Mouse (Mus musculus): ENCODE measurements around the gene Tnfrsf13c. TPM values are rescaled to one million over a fixed set of nuclear protein-coding genes. Genes with fewer than 3 reads are reported as not detected.

Gene Tnfrsf13c
- total RNA-seq, 2 experiments from 2014 or later: not detected

- no peak for DNase-seq (ENCODE audit: low spot score)
These were observed 39.5 kb downstream of the Tnfrsf13c start for GRCm38 (mm10) chr15:82184656-82185055.

- no peak for DNase-seq (ENCODE audit: low spot score)
These were observed 40.0 kb downstream of the Tnfrsf13c start for GRCm38 (mm10) chr15:82184183-82184582.

- DNase-seq (ENCODE audit: low spot score): no peak
These were observed 40.6 kb downstream of the Tnfrsf13c start for GRCm38 (mm10) chr15:82183596-82183995.

- no peak for DNase-seq (ENCODE audit: low spot score)
These were observed 41.9 kb downstream of the Tnfrsf13c start for GRCm38 (mm10) chr15:82182311-82182710.

GRCm38 (mm10) chr15:82181131-82181530 is 43.0 kb downstream of the Tnfrsf13c start:
- DNase-seq (ENCODE audit: low spot score): no peak

- DNase-seq (ENCODE audit: low spot score): no peak
These were observed 46.4 kb downstream of the Tnfrsf13c start for GRCm38 (mm10) chr15:82177743-82178290.

GRCm38 (mm10) chr15:82175091-82175490 is 49.1 kb downstream of the Tnfrsf13c start:
- no peak for DNase-seq (ENCODE audit: low spot score)

- no peak for DNase-seq (ENCODE audit: low spot score)
These were observed 51.5 kb downstream of the Tnfrsf13c start for GRCm38 (mm10) chr15:82172648-82173047.

Small RNAs within 50 kb of the gene (microRNA-seq; reads per million reads assigned to microRNA genes)
- gene Mir33: 4.1 reads per million, percentile 6 among the genes with 10 or more reads in this experiment

Other genes with a start within 250 kb of the Tnfrsf13c start
- not detected for gene 1700029P11Rik, start 243.8 kb downstream of the Tnfrsf13c start, total RNA-seq (2021)
- gene Xrcc6, start 236.5 kb downstream of the Tnfrsf13c start, total RNA-seq (2021): 10 to 100 TPM; 22.9 to 25.3 TPM
- gene Desi1, start 190.5 kb downstream of the Tnfrsf13c start, total RNA-seq (2021): 10 to 100 TPM; 16.7 to 17.6 TPM
- gene Snu13, start 176.8 kb downstream of the Tnfrsf13c start, total RNA-seq (2021): 10 to 100 TPM; 48.7 to 51.4 TPM
- gene 4930407I10Rik, start 165.2 kb downstream of the Tnfrsf13c start, total RNA-seq (2021): not detected
- gene Mei1, start 154.4 kb downstream of the Tnfrsf13c start, total RNA-seq (2021): under 1 TPM in 1 of 2 experiments, not detected in 1; 0.09 TPM
- gene Ccdc134, start 96.4 kb downstream of the Tnfrsf13c start, total RNA-seq (2021): 10 to 100 TPM in 1 of 2 experiments, 1 to 10 TPM in 1; 8.8 to 10.1 TPM
- gene Srebf2, start 77.2 kb downstream of the Tnfrsf13c start, total RNA-seq (2021): 10 to 100 TPM in 1 of 2 experiments, 1 to 10 TPM in 1; 9.9 to 12.9 TPM
- not detected for gene Shisa8, start 11.6 kb downstream of the Tnfrsf13c start, total RNA-seq (2021)
- not detected for gene Cenpm, start 20.4 kb upstream of the Tnfrsf13c start, total RNA-seq (2021)
- gene 1500009C09Rik, start 28.0 kb upstream of the Tnfrsf13c start, total RNA-seq (2021): not detected
- gene Sept3, start 50.5 kb upstream of the Tnfrsf13c start, total RNA-seq (2021): under 1 TPM; 0.32 to 0.55 TPM
- gene Wbp2nl, start 74.6 kb upstream of the Tnfrsf13c start, total RNA-seq (2021): not detected
- 10 to 100 TPM in 1 of 2 experiments, 1 to 10 TPM in 1; 8.7 to 10.0 TPM for gene Naga, start 114.6 kb upstream of the Tnfrsf13c start, total RNA-seq (2021)
- gene Pheta2, start 114.6 kb upstream of the Tnfrsf13c start, total RNA-seq (2021): under 1 TPM; 0.23 to 0.26 TPM
- gene Smdt1, start 114.6 kb upstream of the Tnfrsf13c start, total RNA-seq (2021): 100 to 1,000 TPM; 123 to 154 TPM
- gene Ndufa6, start 130.0 kb upstream of the Tnfrsf13c start, total RNA-seq (2021): 100 to 1,000 TPM; 481 to 494 TPM
- gene Cyp2d22, start 155.9 kb upstream of the Tnfrsf13c start, total RNA-seq (2021): 10 to 100 TPM; 11.6 to 12.4 TPM
- gene Cyp2d11, start 169.7 kb upstream of the Tnfrsf13c start, total RNA-seq (2021): under 1 TPM in 1 of 2 experiments, not detected in 1; 0.18 TPM
- gene Cyp2d10, start 182.8 kb upstream of the Tnfrsf13c start, total RNA-seq (2021): under 1 TPM in 1 of 2 experiments, not detected in 1; 0.43 TPM
- gene Cyp2d9, start 209.1 kb upstream of the Tnfrsf13c start, total RNA-seq (2021): under 1 TPM in 1 of 2 experiments, not detected in 1; 0.38 TPM

Data from gastrocnemius, adult 18-20 months (tissue).